Mouse (Mus musculus) thymus, adult 2 months (tissue): Measurements from ENCODE around the gene Got1.

Source experiments
- CTCF ChIP-seq: fragments of 200-500 bp; IDR thresholded peaks from 2 replicates; pipeline ENCODE4 v1.5.1; 2012; ENCODE audit warnings: mild to moderate bottlenecking, control low read depth, low read length, moderate library complexity, borderline replicate concordance; ENCODE audit not compliant: control insufficient read depth, poor library complexity, insufficient read depth; ENCODE audit errors: extremely low read depth
- POLR2A ChIP-seq: fragments of 200-500 bp; IDR thresholded peaks from 2 replicates; pipeline ENCODE4 v1.6.1; 2012; ENCODE audit warnings: mild to moderate bottlenecking, low read length, control low read depth, moderate library complexity; ENCODE audit not compliant: control insufficient read depth, poor library complexity, insufficient read depth; ENCODE audit errors: extremely low read depth

DNA sequence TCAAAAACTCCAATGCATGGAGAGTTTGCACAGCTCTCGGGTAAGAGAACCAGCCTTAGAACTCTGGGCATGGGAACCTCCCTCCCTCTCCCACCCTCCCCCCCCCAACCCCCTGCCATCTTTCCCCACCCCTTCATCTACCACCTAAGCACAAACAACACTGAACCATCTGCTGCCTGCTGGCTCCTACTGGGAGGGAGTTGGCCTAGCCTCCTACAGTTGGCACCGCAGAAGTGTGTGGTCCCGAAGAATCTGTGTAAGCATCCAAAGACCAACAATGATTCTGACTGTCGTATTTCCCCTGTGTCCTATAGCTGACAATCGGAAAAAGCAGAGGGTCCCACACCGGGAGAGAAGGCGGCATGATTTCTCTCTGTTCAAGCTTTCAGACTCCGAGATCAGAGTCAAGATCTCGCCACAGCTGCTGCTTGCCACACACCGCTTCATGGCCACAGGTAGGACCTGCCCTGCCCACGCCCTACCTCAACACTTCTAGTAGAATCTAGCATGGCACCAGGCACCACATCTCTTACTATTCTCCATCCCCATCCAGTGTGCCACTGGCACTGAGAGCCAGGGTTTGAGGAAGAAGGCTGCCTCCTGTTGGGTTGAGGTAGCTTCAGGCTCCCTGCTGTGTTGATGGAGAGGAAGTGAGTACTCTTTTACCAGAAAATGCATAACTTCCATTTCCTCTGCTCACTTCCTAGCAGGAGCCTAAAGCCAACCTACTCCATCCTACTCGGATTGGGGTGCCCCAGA, 56.3 kb downstream of the Got1 start:
- TF ChIP-seq CTCF (no peak), POLR2A (no peak)
